Mouse (Mus musculus): ENCODE results near the gene Tmem242. TPM values are rescaled to one million over a fixed set of nuclear protein-coding genes. Genes with fewer than 3 reads are reported as not detected.

Tmem242 gene
- polyA plus RNA-seq, 1 experiment from 2014 or later = 90.7 TPM

- no peak overlapping the region for H3K9ac ChIP-seq (ENCODE audit: low read depth, low read length)
- WGBS = 76% methylated on average over 16 of the region's 16 CpGs
- H3K4me2 ChIP-seq (replicated peaks; ENCODE audit: low read depth) = no peak overlapping the region
- no peak for TF ChIP-seq CTCF (IDR thresholded peaks at IDR 0.05; ENCODE audit: low read depth)
- H3K4me1 ChIP-seq (replicated peaks; ENCODE audit: control insufficient read depth, insufficient read depth, low read length) = no peaks in the 10 kb centered on the region
- ATAC-seq = no peak
- no peaks in the 10 kb centered on the region for H3K36me3 ChIP-seq (ENCODE audit: control insufficient read depth, insufficient read depth)
- H3K4me3 ChIP-seq (ENCODE audit: low read depth, low read length) = no peak overlapping the region
- no peaks in the 10 kb centered on the region for H3K9me3 ChIP-seq (ENCODE audit: control insufficient read depth)
- H3K27ac ChIP-seq (ENCODE audit: low read depth, low read length) = no peak overlapping the region
- no peaks in the 10 kb centered on the region for H3K27me3 ChIP-seq (replicated peaks; ENCODE audit: control insufficient read depth, insufficient read depth, low read length)
These were observed 44.4 kb downstream of the Tmem242 start for GRCm38 (mm10) chr17:5395454-5396205.

- H3K27me3 ChIP-seq (replicated peaks; ENCODE audit: control insufficient read depth, insufficient read depth, low read length) = no peaks in the 10 kb centered on the region
- ATAC-seq = no peak
- no peak overlapping the region for H3K27ac ChIP-seq (ENCODE audit: low read depth, low read length)
- TF ChIP-seq CTCF (IDR thresholded peaks at IDR 0.05; ENCODE audit: low read depth) = no peak
- H3K9me3 ChIP-seq (ENCODE audit: control insufficient read depth) = no peaks in the 10 kb centered on the region
- WGBS = 65% methylated on average over 10 of the region's 10 CpGs
- H3K4me1 ChIP-seq (replicated peaks; ENCODE audit: control insufficient read depth, insufficient read depth, low read length) = no peaks in the 10 kb centered on the region
- H3K9ac ChIP-seq (ENCODE audit: low read depth, low read length) = no peak overlapping the region
- H3K4me3 ChIP-seq (ENCODE audit: low read depth, low read length) = no peak overlapping the region
- H3K36me3 ChIP-seq (ENCODE audit: control insufficient read depth, insufficient read depth) = no peaks in the 10 kb centered on the region
- no peak overlapping the region for H3K4me2 ChIP-seq (replicated peaks; ENCODE audit: low read depth)
These were observed 49.4 kb downstream of the Tmem242 start for GRCm38 (mm10) chr17:5390682-5391081.

- no peak for ATAC-seq
- no peak overlapping the region for H3K9ac ChIP-seq (ENCODE audit: low read depth, low read length)
- H3K4me1 ChIP-seq (replicated peaks; ENCODE audit: control insufficient read depth, insufficient read depth, low read length) = no peaks in the 10 kb centered on the region
- no peaks in the 10 kb centered on the region for H3K36me3 ChIP-seq (ENCODE audit: control insufficient read depth, insufficient read depth)
- H3K4me3 ChIP-seq (ENCODE audit: low read depth, low read length) = no peak overlapping the region
- H3K27ac ChIP-seq (ENCODE audit: low read depth, low read length) = no peak overlapping the region
- no peak for TF ChIP-seq CTCF (IDR thresholded peaks at IDR 0.05; ENCODE audit: low read depth)
- no peaks in the 10 kb centered on the region for H3K27me3 ChIP-seq (replicated peaks; ENCODE audit: control insufficient read depth, insufficient read depth, low read length)
- H3K4me2 ChIP-seq (replicated peaks; ENCODE audit: low read depth) = no peak overlapping the region
- WGBS = 80% methylated on average over 3 of the region's 3 CpGs
- no peaks in the 10 kb centered on the region for H3K9me3 ChIP-seq (ENCODE audit: control insufficient read depth)
These were observed 51.7 kb downstream of the Tmem242 start for GRCm38 (mm10) chr17:5388351-5388750.

GRCm38 (mm10) chr17:5386885-5387545, 53.0 kb downstream of the Tmem242 start:
- Histone ChIP-seq H3K27ac (ENCODE audit: low read depth, low read length) (no peak overlapping the region), H3K4me3 (ENCODE audit: low read depth, low read length) (no peak overlapping the region), H3K36me3 (ENCODE audit: control insufficient read depth, insufficient read depth) (no peaks in the 10 kb centered on the region), H3K4me1 (replicated peaks; ENCODE audit: control insufficient read depth, insufficient read depth, low read length) (no peaks in the 10 kb centered on the region), H3K9me3 (ENCODE audit: control insufficient read depth) (no peaks in the 10 kb centered on the region), H3K27me3 (replicated peaks; ENCODE audit: control insufficient read depth, insufficient read depth, low read length) (no peaks in the 10 kb centered on the region), H3K4me2 (replicated peaks; ENCODE audit: low read depth) (no peak overlapping the region), H3K9ac (ENCODE audit: low read depth, low read length) (no peak overlapping the region)
- ATAC-seq = no peak
- TF ChIP-seq CTCF (IDR thresholded peaks at IDR 0.05; ENCODE audit: low read depth) = no peak
- 81% methylated on average over 12 of the region's 12 CpGs for WGBS

- no peak for ATAC-seq
- no peaks in the 10 kb centered on the region for H3K9me3 ChIP-seq (ENCODE audit: control insufficient read depth)
- no peaks in the 10 kb centered on the region for H3K27me3 ChIP-seq (replicated peaks; ENCODE audit: control insufficient read depth, insufficient read depth, low read length)
- WGBS = 78% methylated on average over 1 of the region's 1 CpGs
- no peak overlapping the region for H3K27ac ChIP-seq (ENCODE audit: low read depth, low read length)
- H3K9ac ChIP-seq (ENCODE audit: low read depth, low read length) = no peak overlapping the region
- H3K4me2 ChIP-seq (replicated peaks; ENCODE audit: low read depth) = no peak overlapping the region
- TF ChIP-seq CTCF (IDR thresholded peaks at IDR 0.05; ENCODE audit: low read depth) = no peak
- no peaks in the 10 kb centered on the region for H3K36me3 ChIP-seq (ENCODE audit: control insufficient read depth, insufficient read depth)
- H3K4me1 ChIP-seq (replicated peaks; ENCODE audit: control insufficient read depth, insufficient read depth, low read length) = no peaks in the 10 kb centered on the region
- no peak overlapping the region for H3K4me3 ChIP-seq (ENCODE audit: low read depth, low read length)
These were observed 54.4 kb downstream of the Tmem242 start for GRCm38 (mm10) chr17:5385694-5386093.

- TF ChIP-seq CTCF (IDR thresholded peaks at IDR 0.05; ENCODE audit: low read depth) = no peak
- Histone ChIP-seq H3K27me3 (replicated peaks; ENCODE audit: control insufficient read depth, insufficient read depth, low read length) (no peaks in the 10 kb centered on the region), H3K36me3 (ENCODE audit: control insufficient read depth, insufficient read depth) (no peaks in the 10 kb centered on the region), H3K4me1 (replicated peaks; ENCODE audit: control insufficient read depth, insufficient read depth, low read length) (no peaks in the 10 kb centered on the region), H3K9me3 (ENCODE audit: control insufficient read depth) (no peaks in the 10 kb centered on the region), H3K4me3 (ENCODE audit: low read depth, low read length) (no peak overlapping the region), H3K4me2 (replicated peaks; ENCODE audit: low read depth) (no peak overlapping the region), H3K27ac (ENCODE audit: low read depth, low read length) (no peak overlapping the region), H3K9ac (ENCODE audit: low read depth, low read length) (no peak overlapping the region)
- WGBS = 25% methylated on average over 7 of the region's 7 CpGs
- ATAC-seq = no peak
These were observed 62.1 kb downstream of the Tmem242 start for GRCm38 (mm10) chr17:5377930-5378310.
